Mouse (Mus musculus) right cerebral cortex, adult 2 months (tissue): Measurements from ENCODE around the gene Rtn3.
"Not testable (repeated sequence)": the region's sequence is repeated elsewhere in the genome, so short reads cannot be mapped to it uniquely, and the experiment has no call there.

Experiments
- DNase-seq, 2 experiments: peaks; one replicate each; pipeline ENCODE4 v3.0.0; 2021 to 2022; ENCODE audit warnings: low spot score in 2 of 2

Gene Rtn3

DNA sequence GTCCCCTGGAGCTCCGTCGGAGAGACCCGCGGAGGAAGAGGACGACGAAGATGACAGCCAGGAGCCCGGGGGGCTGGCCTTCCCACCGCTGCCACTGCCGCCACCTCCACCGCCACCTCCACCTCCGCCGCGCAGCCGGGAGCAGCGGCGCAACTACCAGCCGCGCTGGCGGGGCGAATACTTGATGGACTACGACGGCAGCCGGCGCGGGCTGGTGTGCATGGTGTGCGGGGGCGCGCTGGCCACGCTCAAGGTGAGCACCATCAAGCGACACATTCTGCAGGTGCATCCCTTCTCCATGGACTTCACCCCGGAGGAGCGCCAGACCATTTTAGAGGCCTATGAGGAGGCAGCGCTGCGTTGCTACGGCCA, 60.4 kb downstream of the Rtn3 start:
- DNase-seq = peak in 1 of 2 experiments; percentile 31

DNA sequence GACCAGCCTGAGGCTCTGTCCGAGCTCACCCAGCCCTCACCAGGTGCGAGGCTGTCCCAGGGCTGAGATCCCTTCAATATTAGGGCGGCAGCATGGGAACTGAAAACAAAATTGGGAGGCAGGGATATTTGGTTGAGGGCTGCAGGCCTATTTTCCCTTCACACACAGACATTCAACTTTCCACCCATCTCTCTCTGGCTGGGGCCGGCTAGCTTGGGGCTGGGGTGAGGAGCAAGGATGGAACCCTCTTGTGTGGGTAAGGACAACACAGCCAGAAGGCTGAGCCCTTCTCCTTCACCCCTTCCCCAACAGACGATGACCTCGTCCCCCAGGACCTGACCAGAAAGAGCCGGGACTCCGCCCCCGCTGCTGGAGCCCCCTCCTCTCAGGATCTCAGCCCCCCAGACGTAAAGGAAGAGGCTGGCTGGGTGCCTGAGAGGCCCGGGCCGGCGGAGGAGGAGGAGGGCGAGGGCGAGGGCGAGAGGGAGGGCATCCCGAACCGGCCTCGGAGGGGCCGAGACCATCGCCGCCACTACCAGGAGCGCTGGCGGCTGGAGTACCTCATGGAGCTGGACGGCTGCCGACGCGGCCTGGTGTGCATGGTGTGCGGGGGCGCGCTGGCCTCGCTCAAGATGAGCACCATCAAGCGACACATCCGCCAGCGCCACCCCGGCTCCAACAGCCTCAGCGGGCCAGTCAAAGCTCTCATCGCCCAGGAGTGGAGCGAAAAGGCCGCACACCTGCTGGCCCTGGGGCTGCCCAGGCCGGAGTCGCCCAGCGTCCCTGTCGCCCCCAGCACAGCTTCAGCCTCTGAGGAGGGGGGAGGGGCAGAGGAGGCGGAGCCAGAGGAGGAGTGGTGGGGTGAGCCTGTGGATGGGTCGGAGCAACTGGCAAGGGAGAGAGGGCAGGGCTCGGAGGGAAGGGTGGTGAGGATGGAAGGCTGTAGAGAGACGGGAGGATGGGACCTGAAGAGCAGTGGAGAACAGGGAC, 61.2 kb downstream of the Rtn3 start:
- peak; percentile 68 to 79 for DNase-seq

DNA sequence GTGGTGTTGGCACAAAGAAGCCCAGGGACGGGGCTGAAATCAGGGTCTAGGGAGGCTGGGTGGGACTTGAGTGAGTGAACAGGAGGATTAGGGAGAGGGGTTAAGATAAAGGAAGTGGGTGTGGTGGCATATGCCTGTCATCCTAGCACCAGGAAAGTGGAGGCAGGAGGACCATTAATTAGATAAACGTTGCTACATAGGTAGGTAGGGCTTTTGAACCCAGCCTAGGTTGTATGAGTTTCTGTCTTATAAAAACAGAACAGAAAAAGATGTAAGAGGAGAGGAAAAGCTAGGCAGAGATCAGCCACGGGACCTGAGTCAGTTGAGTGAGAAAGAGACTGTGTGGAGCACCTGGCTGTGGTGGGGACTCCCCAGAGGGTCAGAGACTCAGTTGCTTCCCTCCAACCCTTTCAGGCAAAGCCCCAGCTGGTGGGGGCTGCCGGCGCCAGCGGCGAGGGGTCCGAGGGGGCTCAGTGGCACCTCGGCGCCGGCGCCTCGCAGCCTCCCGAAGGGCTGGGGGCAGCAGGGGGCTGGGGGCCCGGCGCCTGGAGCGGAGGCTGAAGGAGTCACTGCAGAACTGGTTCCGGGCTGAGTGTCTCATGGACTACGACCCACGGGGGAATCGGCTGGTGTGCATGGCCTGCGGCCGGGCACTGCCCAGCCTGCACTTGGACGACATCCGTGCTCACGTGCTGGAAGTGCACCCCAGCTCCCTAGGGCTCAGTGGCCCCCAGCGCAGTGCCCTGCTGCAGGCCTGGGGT, 62.1 kb downstream of the Rtn3 start:
- DNase-seq = no peak

DNA sequence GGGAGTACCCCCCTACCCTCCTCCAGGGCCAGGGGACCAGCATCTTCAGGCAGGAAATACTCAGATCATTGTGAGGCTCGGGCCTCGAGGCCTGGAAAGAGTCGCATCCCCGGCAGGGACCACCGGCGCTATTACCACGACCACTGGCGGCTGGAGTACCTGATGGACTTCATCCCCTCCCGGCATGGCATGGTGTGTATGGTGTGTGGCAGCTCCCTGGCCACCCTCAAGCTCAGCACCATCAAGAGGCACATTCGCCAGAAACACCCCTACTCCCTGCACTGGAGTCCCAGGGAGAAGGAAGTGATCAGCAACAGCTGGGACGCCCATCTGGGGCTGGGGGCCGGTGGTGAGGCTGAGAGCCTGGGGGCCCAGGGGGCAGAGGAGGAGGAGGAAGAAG, 63.0 kb downstream of the Rtn3 start:
- no peak for DNase-seq

DNA sequence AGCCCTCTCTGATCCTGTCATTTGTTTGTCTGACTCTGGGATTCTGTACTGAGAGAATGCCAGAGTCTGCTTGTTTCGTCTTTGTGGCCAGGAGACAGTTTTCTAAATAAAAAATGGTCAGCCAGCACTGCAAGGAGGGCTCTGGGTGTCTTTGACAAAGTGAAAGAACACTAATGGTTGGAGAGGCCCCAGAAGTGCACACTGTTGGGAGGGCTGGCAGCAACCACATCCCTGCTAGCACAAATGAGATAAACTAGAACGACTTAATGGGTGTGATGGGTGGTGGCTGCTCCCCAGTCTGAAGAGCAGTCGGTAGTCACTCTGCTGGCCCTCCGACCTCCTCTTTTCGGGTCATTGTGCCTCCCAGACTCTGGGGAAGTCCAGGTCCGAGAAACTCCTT, 63.9 kb downstream of the Rtn3 start:
- no peak for DNase-seq

DNA sequence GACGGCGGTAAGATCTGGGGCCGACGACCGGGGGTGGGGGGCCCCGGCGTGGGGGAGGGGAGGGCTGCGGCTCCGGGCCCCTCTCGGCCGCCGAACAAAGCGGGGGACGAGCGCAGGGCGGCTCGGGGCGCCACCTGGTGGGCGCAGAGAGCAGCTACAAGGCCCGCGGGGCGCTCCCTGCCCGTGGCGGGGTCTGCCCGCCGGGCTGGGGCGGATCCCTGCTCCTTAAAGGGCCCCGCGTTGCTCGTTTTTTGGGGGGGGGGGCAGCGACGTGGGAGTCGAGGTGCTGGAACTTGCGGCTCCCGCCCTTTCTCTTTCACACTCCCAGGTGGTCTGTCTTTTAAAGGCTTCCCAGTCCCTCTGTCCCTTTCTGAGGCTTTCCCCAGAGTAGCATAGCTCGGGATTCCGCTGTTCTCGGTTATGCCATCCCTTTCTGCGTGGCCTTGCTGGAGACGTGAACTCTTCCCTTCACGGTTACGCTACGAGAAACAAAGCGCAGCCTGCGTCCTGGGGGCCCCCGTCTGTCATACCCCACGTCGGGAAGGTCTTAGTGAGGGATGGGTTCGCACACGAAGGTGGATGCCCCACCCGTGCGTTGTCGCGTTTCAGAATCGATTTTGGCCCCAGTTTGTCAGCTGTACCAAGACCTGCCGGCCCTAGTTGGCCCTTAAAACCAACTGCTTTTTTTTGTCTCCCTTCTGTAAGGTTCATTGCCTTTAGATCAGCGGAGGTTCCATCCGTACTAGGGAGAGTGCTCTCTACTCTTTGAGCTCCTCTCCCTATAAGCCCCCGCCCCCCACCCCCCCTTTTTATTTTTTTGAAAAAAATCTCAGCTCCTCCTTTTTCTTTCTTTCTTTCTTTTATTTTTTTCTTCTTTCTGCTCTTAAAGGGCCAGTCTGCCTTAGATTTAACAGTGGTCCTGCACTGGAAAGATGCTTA, 64.9 kb downstream of the Rtn3 start:
- peak; percentile 65 to 71 for DNase-seq

DNA sequence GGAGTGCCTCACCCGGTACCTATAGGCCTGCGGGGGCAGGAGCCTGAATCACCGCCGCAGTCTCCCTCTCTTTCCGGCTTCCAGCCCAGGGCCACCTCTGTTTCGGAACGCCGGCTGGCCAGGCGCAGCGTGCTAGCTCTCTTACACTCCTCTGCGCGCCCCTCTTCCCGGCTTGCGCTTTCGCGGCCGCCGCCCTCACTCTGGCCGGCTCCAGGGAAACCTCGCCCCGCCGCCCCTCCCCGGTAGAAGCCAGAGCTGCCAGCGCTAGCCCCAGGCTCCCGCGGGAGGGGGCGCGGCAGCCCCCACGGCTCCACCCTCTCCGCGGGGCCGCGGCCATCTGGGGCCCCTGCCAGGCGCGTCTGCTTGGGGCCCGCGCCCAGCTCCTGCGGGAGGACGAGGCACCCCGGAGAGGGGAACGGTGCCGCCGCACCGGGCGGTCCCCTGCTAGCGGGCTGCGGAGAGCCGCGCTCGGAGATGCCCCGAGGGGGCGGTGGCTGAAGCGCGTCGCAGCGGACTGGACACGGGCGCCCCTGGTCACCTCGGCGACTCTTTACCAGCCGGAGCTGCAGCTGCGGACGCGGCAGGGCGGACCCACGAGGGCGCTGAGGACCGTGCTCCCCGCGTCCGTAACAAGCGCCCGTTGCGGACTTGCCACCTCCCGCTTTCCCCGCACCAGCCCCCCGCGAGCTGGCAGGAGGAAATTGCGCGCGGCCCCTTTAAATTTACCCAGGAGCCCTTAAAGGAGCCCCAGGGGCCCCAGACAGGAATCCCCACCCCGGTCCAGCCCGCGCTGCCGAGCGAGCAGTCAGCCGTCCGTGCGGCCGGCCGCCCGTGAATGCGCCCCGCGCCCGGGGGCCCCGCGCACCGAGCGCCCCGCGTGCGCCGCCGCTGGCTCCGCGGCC, 66.0 kb downstream of the Rtn3 start, which contains the start of gene 2700081O15Rik:
Gene 2700081O15Rik (plus strand): TSS at position 792 of the 902 bp plus-strand sequence.
- DNase-seq = peak; percentile 65 to 70

DNA sequence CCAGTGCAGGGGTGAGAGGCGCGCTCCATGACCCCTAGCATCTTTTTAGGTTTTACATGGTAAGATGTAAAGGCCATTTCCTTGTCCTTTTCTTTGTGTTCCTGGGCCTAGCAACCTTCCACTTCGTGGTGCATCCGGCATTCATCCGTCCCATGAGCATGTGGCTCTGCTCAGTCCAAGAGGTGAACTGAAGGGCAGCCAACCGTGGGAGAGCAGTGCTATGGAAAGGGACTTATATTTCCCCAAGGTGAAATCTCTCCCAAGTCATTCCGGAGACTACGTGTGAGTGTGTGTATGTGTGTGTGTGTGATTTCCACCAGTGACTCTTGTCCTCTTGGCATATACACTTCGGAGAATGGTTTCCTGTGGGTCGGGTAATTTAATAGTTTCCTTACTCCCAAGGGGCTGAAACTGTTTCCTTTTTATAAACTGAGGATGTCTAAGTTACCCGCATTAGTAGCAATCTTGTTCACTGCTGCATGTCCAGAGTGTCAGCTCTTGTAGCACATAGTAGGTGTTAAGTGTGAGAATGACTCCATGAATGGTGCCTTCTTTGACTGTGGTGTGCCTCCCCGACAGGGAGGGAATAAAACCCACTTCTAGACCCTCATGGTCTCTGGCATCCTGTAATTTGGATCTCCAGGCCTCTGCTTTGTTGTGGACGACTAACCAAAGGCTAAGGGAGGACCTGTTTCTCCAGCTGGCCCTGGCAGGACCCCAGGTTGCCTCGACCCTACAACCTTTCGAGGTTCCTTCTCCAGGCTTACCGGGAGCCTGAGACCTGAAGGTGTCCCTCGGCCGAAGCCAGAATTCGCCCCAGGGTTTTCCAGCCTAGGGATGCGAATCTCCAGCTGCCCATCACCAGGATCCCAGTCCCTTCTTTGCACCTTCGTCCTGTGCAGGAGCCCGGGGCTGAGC, 66.9 kb downstream of the Rtn3 start:
- DNase-seq = no peak

DNA sequence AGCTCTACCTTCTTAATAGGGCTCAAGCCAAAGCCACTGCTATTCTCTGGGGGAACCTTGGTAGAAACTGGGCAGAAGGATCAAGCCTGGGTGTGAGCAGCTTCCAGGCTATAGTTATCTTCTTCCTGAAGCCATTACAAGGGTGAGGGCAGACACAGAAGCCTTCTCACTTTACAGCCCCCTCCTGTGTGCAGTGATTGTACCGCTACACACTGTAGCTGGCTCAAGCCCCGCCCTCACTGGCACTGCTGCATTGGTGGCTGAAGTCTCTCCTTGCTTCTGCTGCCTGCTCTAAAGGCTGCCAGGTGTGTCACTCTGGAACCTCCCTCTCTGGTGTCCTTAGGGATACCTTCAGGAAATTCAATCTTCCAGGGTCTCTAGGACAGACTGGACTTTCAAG, 70.7 kb downstream of the Rtn3 start:
- no peak for DNase-seq

DNA sequence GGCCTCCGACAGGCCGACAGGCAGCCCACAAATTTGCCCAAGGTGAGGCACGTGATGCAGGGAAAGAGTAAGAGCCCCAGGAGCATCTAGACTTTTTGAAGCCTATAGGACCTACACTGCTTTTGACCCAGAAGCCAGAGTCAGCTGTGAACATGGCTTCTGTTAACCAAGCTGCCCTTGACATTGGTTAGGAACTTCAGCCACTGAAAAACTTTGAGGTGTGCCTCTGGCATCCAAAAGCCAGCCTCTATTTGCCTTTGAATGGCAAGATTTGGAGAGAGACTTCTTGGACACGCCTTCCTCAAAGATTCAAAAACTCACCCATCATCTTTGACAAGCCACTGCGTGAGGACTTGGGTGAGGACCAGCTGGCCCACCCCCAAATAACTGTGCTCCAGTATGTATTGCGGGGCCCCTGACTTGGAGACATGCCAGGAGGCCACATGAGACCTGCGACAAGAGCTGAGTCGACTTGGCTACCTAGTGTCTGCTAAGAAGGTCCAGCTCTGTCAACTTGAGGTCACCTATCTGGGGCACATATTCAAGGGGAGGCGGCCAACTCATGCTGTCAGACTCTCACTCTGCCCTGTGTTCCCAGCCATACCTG, 78.4 kb downstream of the Rtn3 start:
- no peak for DNase-seq

DNA sequence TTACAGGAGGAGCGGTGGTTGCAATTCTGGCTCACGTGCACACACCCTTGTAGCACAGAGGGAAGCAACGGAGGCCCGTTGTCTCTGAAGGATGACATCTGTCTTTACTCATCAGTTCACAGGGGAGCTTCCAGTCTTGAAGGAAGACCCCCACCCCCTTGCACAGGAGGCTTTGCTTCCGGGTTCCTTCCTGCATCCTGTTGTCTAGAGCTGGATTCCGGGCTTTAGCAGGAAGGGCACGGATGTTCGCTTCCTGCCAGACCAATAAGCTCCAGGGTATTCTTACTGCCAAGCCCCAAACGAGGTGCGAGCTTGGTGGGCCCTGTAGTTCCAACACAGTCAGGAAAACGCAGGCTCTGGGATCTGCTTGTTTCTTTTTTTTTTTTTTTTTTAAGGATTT, 82.4 kb downstream of the Rtn3 start:
- no peak for DNase-seq

DNA sequence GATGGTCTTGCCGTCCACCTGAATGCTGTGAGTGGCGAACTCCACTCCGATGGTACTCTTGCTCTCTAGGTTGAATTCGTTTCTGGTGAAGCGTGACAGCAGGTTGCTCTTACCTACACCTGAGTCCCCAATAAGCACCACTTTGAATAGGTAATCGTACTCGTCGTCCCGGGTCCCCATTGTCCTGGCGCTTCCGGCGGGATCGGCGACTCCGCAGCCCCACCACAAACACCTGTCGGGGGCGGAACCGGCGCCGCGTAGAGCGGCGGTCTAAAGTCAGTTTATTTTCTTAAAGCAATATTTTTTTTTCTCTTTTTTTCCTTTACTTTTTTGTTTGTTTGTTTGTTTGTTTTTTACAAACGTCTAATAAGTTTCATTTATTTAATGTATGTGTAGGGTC, 84.2 kb downstream of the Rtn3 start:
- not testable (repeated sequence) for DNase-seq

DNA sequence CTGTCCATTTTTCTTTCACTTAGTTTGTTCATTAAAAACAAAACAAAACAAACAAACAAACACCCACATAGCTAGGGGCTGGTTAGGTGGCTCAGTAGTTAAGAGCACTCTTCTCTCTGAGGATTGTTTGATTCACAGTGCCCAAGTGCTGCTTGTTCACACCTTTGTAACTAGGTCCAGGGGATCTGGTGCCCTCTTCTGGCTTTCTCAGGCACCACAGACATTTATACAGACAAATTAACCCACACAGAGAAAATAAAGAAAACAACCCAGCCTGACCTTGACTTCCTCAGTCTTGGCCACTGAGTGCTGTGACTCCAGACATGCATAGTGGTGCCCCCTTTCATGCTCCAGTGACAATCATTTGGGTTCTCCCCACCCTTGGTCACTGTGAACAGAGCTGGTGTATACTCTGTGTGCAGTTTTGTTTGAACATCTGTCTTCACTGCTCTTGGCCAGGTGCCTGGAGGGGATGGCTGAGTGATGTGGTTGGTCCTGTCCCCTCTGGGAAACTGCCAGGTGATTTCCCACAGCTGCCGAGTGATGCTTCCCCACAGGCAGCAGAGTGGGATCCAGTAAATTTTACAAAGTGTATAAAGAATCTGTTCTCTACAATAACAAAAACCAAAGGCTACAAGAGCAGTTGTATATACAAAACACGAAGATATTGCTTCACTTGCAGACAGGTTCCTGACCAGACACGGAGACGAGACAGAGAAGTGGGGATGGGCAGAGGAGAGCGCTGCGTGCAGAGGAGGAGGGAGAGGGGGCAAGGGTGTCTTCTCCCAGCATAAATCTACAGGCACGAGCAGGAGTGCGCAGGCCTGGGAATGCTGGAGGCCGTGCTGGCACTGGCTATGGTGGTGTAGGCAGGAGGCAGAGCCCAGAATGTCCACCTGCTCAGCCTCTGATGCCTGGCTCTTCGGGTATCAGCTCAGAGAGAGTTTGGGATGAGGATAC, 85.9 kb downstream of the Rtn3 start:
- DNase-seq = not testable (repeated sequence)

DNA sequence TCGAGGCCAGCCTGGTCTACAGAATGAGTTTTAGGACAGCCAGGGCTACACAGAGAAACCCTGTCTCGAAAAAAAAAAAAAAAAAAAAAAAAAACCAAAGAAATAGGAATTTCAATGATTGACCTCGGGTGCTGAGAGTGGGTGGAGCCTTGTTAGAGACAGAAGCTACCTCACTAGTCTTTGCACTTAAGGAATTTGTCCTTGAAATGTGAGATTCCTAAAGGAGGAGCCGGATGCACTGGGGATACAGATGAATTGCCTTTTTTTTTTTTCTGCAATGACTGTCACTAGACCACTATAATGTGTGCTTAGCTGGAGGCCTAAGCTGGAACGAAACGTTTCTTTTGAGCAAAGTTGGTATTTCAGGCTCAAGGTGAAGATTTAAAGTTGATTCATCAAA, 94.6 kb downstream of the Rtn3 start:
- no peak for DNase-seq

DNA sequence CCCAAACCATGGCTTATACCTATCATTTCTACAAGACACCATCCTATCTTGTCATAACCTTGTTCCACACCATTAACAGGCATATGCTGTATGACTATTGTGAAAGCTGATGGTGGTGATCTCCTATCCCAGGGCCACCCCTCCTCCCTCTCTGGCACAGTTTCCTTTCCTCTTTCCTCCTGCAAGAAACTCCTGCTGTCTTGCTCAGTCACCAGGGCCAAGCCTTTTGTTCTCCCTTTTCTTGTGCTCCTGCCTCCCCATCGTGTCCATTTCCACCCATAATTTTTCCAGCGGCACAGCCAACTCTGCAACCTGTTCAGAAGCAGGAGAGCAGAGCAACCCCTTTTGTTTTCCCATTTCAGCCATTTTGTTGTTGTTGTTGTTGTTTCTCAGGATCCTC, 97.0 kb downstream of the Rtn3 start:
- DNase-seq = no peak

DNA sequence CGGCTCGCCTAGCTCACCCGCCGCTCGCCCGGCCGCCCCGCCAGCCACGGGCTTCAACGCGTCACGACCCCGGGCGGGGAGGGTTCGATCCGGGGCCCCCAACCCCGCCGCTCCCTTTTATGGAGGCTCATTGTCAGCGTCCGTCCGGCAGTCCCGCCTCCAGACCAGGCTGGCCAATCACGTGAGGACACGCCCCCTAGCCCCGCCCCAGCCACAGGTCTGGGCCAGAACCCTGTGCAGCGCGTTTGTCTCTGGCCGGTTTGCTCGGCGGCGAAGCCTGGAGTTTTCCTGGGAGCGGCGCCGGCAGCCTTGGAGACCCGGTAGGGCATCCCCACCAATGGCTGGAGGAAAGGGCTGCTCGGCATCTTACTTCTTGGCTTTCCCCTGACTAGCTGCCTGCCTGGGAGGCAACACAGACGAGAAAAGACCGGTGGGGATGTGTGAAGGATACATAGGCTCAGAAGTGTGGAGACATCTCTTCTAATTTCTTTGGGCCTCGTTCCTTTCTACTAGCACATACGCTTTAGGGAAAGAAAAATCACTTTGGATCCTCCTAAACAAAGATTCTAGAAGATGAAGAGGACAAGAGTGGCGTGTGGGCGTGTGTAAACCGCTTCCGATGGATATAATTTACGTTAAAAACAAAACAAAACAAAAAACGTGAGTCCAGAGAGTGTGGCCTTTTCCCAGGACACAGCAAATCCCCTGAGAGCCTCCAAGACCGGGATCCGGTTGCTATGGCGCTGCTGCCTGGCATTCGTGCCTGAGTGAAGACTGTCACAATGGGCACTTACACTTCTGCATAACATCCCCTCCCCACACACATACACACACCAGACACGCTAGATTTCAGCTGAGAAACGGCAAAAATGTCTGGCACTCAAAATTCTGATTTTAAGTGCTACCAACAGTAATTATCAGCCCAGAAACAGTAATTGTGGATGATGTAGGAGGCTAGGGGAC, 99.9 kb downstream of the Rtn3 start, which contains the start of gene Spindoc:
Gene Spindoc (minus strand): TSS at position 92 of the 963 bp plus-strand sequence.
- peak; percentile 98 to 99 for DNase-seq
